8 mouse cellular contexts compared by ENCODE assay signal in the genomic region with DNA sequence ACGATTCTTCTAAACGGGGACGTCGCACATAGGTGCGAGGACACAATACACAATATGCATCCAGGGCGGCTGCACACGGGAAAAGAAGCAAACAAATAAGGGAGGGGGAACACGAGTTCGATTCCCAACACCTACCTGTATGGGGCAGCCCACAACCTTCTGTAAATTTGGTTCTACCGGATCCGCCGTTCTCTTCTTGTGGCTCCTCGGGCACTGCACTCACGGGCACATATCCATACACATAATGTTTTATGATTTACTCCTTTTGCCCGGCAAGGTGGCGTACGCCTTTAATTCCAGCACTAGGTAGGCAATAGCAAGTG. TPM values are rescaled to one million over a fixed set of nuclear protein-coding genes. Genes with fewer than 3 reads are reported as not detected.
DNase-seq lines count a peak whose midpoint lies in the region; ATAC-seq and TF ChIP-seq lines count a peak whose summit lies in the region.

No protein-coding gene starts in this region.

- peak overlapping the region; percentile 76 for H3K27ac ChIP-seq in cerebellum, adult 2 months (ENCODE audit: insufficient read depth, low read length)
- H3K27ac ChIP-seq in forebrain, embryonic 14.5 days (ENCODE audit: low read depth, low read length): peak overlapping the region; percentile 71
- peak overlapping the region; percentile 86 for H3K27ac ChIP-seq in liver, embryonic 16.5 days (ENCODE audit: low read length)

- H3K4me3 ChIP-seq in cerebellum, adult 2 months (replicated peaks; ENCODE audit: insufficient read depth, low read depth, low read length): peak overlapping the region; percentile 88
- peak overlapping the region; percentile 89 for H3K4me3 ChIP-seq in C2C12 (ENCODE audit: insufficient read depth, poor library complexity, severe bottlenecking)
- H3K4me3 ChIP-seq in forebrain, embryonic 14.5 days (ENCODE audit: low read depth, low read length): peak overlapping the region; percentile 93
- H3K4me3 ChIP-seq in liver, embryonic 16.5 days (ENCODE audit: low read depth, low read length): peak overlapping the region; percentile 96

- H3K9me3 ChIP-seq in forebrain, embryonic 14.5 days (replicated peaks; ENCODE audit: control insufficient read depth, low read length): no peaks in the 10 kb centered on the region
- no peaks in the 10 kb centered on the region for H3K9me3 ChIP-seq in liver, embryonic 16.5 days (replicated peaks; ENCODE audit: control insufficient read depth, low read length)

- TF ChIP-seq CTCF in cerebellum, adult 2 months (IDR thresholded peaks at IDR 0.05; ENCODE audit: borderline replicate concordance, insufficient read depth, low read depth, low read length): no peak
- TF ChIP-seq CTCF in C2C12 (IDR thresholded peaks at IDR 0.05; ENCODE audit: control insufficient read depth, insufficient read depth, insufficient read length): no peak

- H3K79me2 ChIP-seq in C2C12 (ENCODE audit: control insufficient read depth, insufficient read depth): peaks cover 46% of the 10 kb centered on the region

- H3K4me1 ChIP-seq in cerebellum, adult 2 months (ENCODE audit: control insufficient read depth, insufficient read depth, low read length): peaks cover 15% of the 10 kb centered on the region
- H3K4me1 ChIP-seq in forebrain, embryonic 14.5 days (ENCODE audit: control insufficient read depth, insufficient read depth, low read length): peaks cover 11% of the 10 kb centered on the region
- peaks cover 55% of the 10 kb centered on the region for H3K4me1 ChIP-seq in liver, embryonic 16.5 days (ENCODE audit: control insufficient read depth, low read depth, low read length)

- peak overlapping the region; percentile 91 for H3K9ac ChIP-seq in forebrain, embryonic 14.5 days (ENCODE audit: low read length)
- H3K9ac ChIP-seq in liver, embryonic 16.5 days (ENCODE audit: low read depth, low read length): peak overlapping the region; percentile 92

- 9% methylated on average over 17 of the region's 17 CpGs for WGBS in cerebellum, adult 2 months
- 11% methylated on average over 17 of the region's 17 CpGs for WGBS in forebrain, embryonic 14.5 days
- 12% methylated on average over 17 of the region's 17 CpGs for WGBS in liver, embryonic 16.5 days (ENCODE audit: insufficient replicate concordance)

- no peak for DNase-seq in cerebellum, adult 2 months
- no peak for DNase-seq in cerebellum, postnatal 4 days (ENCODE audit: low spot score in 2 of 2)
- no peak for DNase-seq in forebrain, embryonic 14.5 days (ENCODE audit: low spot score)
- no peak for DNase-seq in urinary bladder, postnatal 36 days (ENCODE audit: low spot score in 2 of 2)
- DNase-seq in gastrocnemius, postnatal 4 days (ENCODE audit: low spot score in 2 of 2): no peak
- DNase-seq in spleen, postnatal 14 days (ENCODE audit: low spot score in 2 of 2): no peak

- H3K79me3 ChIP-seq in C2C12 (ENCODE audit: low read depth): peaks cover 41% of the 10 kb centered on the region

- peak; percentile 63 for ATAC-seq in forebrain, embryonic 14.5 days
- peak; percentile 15 for ATAC-seq in liver, embryonic 16.5 days (ENCODE audit: low read depth)

- TF ChIP-seq POLR2A in cerebellum, adult 2 months (IDR thresholded peaks at IDR 0.05; ENCODE audit: borderline replicate concordance, insufficient read depth, low read length): no peak

- H3K36me3 ChIP-seq in C2C12 (ENCODE audit: control insufficient read depth, insufficient read depth): peaks cover 7% of the 10 kb centered on the region
- no peaks in the 10 kb centered on the region for H3K36me3 ChIP-seq in forebrain, embryonic 14.5 days (ENCODE audit: control insufficient read depth, insufficient read depth, low read length)
- H3K36me3 ChIP-seq in liver, embryonic 16.5 days (ENCODE audit: control insufficient read depth, insufficient read depth): no peaks in the 10 kb centered on the region

- H3ac ChIP-seq in C2C12 (ENCODE audit: control insufficient read depth, insufficient read length, low read depth): peak overlapping the region; percentile 74

- peak overlapping the region; percentile 84 for H3K4me2 ChIP-seq in forebrain, embryonic 14.5 days (ENCODE audit: low read length)
- peak overlapping the region; percentile 91 for H3K4me2 ChIP-seq in liver, embryonic 16.5 days (ENCODE audit: low read depth, low read length)

- no peaks in the 10 kb centered on the region for H3K27me3 ChIP-seq in cerebellum, adult 2 months (ENCODE audit: control insufficient read depth, insufficient read depth, low read length)
- H3K27me3 ChIP-seq in C2C12 (ENCODE audit: control insufficient read depth, insufficient read depth, insufficient read length): no peaks in the 10 kb centered on the region
- H3K27me3 ChIP-seq in forebrain, embryonic 14.5 days (replicated peaks; ENCODE audit: control insufficient read depth, insufficient read depth, low read length): no peaks in the 10 kb centered on the region
- H3K27me3 ChIP-seq in liver, embryonic 16.5 days (ENCODE audit: control insufficient read depth, insufficient read depth, low read depth, low read length): no peaks in the 10 kb centered on the region

TF ChIP-seq in C2C12, 6 proteins besides CTCF, POLR2A, EP300 and RAD21:
- TF ChIP-seq FOSL1 (IDR thresholded peaks at IDR 0.05; ENCODE audit: insufficient read depth, low read length, poor library complexity, severe bottlenecking): no peak
- TF ChIP-seq MAX (IDR thresholded peaks at IDR 0.05): no peak
- no peak for TF ChIP-seq USF1 (IDR thresholded peaks at IDR 0.05; ENCODE audit: low read depth)
- no peak for TF ChIP-seq MYOD1 (IDR thresholded peaks at IDR 0.05; ENCODE audit: control insufficient read depth, insufficient read length, low read depth)
- no peak for TF ChIP-seq MYOG (IDR thresholded peaks at IDR 0.05; ENCODE audit: control insufficient read depth, extremely low read depth, insufficient read length)
- no peak for TF ChIP-seq CEBPB (IDR thresholded peaks at IDR 0.05; ENCODE audit: low read depth)
TF ChIP-seq in C2C12: peak in this region for 0.

RNA-seq across cellular contexts. Expression of gene Ptpn11, which starts 0.3 kb away (rescaled TPM):
- polyA plus RNA-seq in cerebellum, adult 2 months (2012; rRNA removed): 89.0 and 91.8 TPM in 2 replicates
- 75.8 TPM for polyA plus RNA-seq in C2C12 (2012; fragmentation: generic; extraction: Trizol)
- 32.1 and 33.8 TPM in 2 replicates for polyA plus RNA-seq in forebrain, embryonic 14.5 days (2014; fragmentation: Nextera tagmentation; extraction: Ambion mirVana)
- 6.6 and 7.0 TPM in 2 replicates for polyA plus RNA-seq in liver, embryonic 16.5 days (2015; fragmentation: Nextera tagmentation; extraction: Ambion mirVana)
- total RNA-seq in gastrocnemius, postnatal 4 days (2021): 10 to 100 TPM; 82.3 to 85.0 TPM

RNA-seq across cellular contexts. Expression of gene Rpl6, which starts 12.7 kb away (rescaled TPM):
- polyA plus RNA-seq in cerebellum, adult 2 months (2012; rRNA removed): 363 and 400 TPM in 2 replicates
- polyA plus RNA-seq in C2C12 (2012; fragmentation: generic; extraction: Trizol): 1,946 TPM
- polyA plus RNA-seq in forebrain, embryonic 14.5 days (2014; fragmentation: Nextera tagmentation; extraction: Ambion mirVana): 455 and 505 TPM in 2 replicates
- polyA plus RNA-seq in liver, embryonic 16.5 days (2015; fragmentation: Nextera tagmentation; extraction: Ambion mirVana): 278 and 327 TPM in 2 replicates
- total RNA-seq in gastrocnemius, postnatal 4 days (2021): 100 to 1,000 TPM; 868 to 943 TPM

RNA-seq across cellular contexts. Expression of gene Hectd4, which starts 28.5 kb away (rescaled TPM):
- 81.2 and 86.4 TPM in 2 replicates for polyA plus RNA-seq in cerebellum, adult 2 months (2012; rRNA removed)
- polyA plus RNA-seq in C2C12 (2012; fragmentation: generic; extraction: Trizol): 5.4 TPM
- 15.8 and 22.0 TPM in 2 replicates for polyA plus RNA-seq in forebrain, embryonic 14.5 days (2014; fragmentation: Nextera tagmentation; extraction: Ambion mirVana)
- 8.5 and 8.7 TPM in 2 replicates for polyA plus RNA-seq in liver, embryonic 16.5 days (2015; fragmentation: Nextera tagmentation; extraction: Ambion mirVana)
- 10 to 100 TPM; 17.3 to 20.3 TPM for total RNA-seq in gastrocnemius, postnatal 4 days (2021)
